Mouse (Mus musculus): Measurements from ENCODE around the gene Ros1. TPM values are rescaled to one million over a fixed set of nuclear protein-coding genes. Genes with fewer than 3 reads are reported as not detected.

The Ros1 gene
- polyA plus RNA-seq (2014; fragmentation: Nextera tagmentation; extraction: Ambion mirVana): 0.03 TPM in 1 of 2 replicates, not detected in the other

DNA sequence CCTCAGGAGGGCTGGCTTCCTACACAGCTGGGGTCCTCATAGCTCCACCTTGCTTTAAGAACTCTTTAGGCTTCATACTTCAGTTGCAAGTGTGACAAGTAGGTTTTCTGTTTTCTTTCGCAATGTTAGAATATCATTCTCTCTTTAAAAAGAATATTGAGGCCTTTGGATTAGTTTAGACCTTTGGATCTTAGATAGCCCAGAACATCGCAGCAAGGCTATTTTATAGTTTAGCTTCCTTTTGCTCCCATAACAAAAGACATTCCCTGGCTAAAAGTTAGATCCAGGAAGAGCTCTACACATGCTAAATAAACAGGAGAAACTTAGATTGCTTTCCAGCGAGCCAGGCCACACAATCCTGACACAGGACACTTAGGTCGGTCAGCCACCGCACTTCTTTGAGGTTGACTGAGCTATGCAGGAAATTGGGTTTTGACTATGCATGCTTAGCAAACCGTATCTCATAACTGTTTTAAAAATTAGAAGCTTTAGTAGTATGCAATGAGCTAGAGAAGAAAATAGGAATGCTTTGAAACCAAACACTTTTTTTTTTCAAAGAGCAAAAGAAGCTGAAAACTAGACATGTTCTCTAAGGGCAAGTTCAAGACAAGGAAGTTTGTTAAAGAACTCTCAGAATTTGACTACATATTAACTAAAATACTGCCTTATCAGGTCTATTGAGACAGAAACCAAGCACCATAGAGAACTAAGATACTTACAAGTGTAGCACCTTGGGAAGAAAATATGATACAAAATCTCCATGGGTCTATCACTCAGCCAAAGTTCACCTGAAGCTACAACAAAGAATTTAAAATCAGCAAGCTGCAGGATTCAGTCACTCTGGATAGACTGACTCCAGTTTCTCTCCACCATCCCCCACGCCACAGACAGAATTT, at the start of gene Ros1:
Gene Ros1 (minus strand): TSS at position 288 of the 896 bp plus-strand sequence.
- Histone ChIP-seq H3K4me1 (replicated peaks; ENCODE audit: control insufficient read depth, insufficient read depth, low read length) (no peaks in the 10 kb centered on the region), H3K36me3 (ENCODE audit: control insufficient read depth, insufficient read depth, low read length) (no peaks in the 10 kb centered on the region), H3K4me2 (replicated peaks; ENCODE audit: low read depth, low read length) (no peak within 1 kb of the TSS), H3K9ac (ENCODE audit: low read depth, low read length) (no peak within 1 kb of the TSS), H3K9me3 (ENCODE audit: control insufficient read depth, low read length) (no peaks in the 10 kb centered on the region), H3K4me3 (ENCODE audit: low read depth, low read length) (no peak within 1 kb of the TSS), H3K27ac (ENCODE audit: low read depth, low read length) (no peak within 1 kb of the TSS), H3K27me3 (ENCODE audit: control insufficient read depth, insufficient read depth, low read length) (no peaks in the 10 kb centered on the region)
- 84% methylated on average over 7 of the region's 7 CpGs for WGBS
- no peak for DNase-seq (ENCODE audit: low spot score)
- no peak for ATAC-seq (ENCODE audit: low FRiP score)

DNA sequence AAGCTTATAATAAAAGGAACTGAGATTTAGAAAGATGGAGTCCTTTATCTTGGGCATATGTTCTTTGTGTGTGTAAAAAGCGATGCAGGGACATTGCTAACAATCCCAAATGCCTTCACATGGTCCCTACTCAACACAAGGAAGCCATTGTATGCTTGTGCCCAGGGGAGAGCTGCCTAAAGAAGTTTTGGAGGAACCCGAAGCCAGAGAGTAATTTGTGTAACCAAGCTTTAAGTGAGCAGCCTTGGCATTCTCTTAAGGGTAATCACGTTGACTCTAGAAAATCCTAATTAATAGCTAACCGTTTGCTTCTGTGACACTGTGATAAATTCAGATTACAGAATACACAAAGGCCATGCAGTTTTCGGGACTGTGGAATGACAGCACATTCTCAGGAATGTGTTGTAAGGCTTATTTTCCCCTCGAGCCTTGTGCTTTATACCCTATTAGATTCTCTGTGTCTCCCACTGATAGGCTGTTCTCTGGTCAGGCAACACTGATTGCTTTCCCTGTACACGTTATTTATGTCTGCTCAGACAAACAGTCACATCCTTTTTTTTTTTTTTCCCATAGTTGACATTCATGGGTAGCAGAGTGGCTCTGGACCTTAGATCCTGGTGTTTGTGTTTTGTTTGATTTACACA, 47.8 kb upstream of the Ros1 start:
- no peaks in the 10 kb centered on the region for H3K36me3 ChIP-seq (ENCODE audit: control insufficient read depth, insufficient read depth, low read length)
- ATAC-seq (ENCODE audit: low FRiP score): no peak
- no peak overlapping the region for H3K27ac ChIP-seq (ENCODE audit: low read depth, low read length)
- no peaks in the 10 kb centered on the region for H3K27me3 ChIP-seq (ENCODE audit: control insufficient read depth, insufficient read depth, low read length)
- no peak overlapping the region for H3K9ac ChIP-seq (ENCODE audit: low read depth, low read length)
- no peaks in the 10 kb centered on the region for H3K9me3 ChIP-seq (ENCODE audit: control insufficient read depth, low read length)
- no peak overlapping the region for H3K4me3 ChIP-seq (ENCODE audit: low read depth, low read length)
- WGBS: 62% methylated on average over 7 of the region's 7 CpGs
- no peak for DNase-seq (ENCODE audit: low spot score)
- no peak overlapping the region for H3K4me2 ChIP-seq (replicated peaks; ENCODE audit: low read depth, low read length)
- no peaks in the 10 kb centered on the region for H3K4me1 ChIP-seq (replicated peaks; ENCODE audit: control insufficient read depth, insufficient read depth, low read length)

DNA sequence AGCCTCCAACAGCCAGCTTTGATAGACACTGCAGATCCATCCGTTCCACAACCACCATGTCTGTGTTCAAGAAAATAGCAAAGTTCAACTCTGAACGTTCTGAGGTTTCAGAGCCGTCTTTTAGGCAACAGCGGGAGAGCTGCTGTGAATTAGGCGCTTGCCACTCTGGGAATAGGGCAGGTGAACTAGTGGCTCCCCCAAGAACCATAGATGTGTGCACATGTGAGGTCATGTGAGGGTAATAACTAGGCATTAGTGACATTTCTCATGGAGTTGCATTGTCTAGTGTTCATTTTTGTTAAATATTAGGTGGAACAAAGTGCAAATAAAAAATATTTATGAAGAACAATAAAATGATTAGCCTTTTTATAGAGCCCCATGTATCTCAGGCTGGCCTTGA, 47.0 kb upstream of the Ros1 start:
- DNase-seq (ENCODE audit: low spot score): no peak
- Histone ChIP-seq H3K4me1 (replicated peaks; ENCODE audit: control insufficient read depth, insufficient read depth, low read length) (no peaks in the 10 kb centered on the region), H3K9ac (ENCODE audit: low read depth, low read length) (no peak overlapping the region), H3K27ac (ENCODE audit: low read depth, low read length) (no peak overlapping the region), H3K9me3 (ENCODE audit: control insufficient read depth, low read length) (no peaks in the 10 kb centered on the region), H3K4me3 (ENCODE audit: low read depth, low read length) (no peak overlapping the region), H3K36me3 (ENCODE audit: control insufficient read depth, insufficient read depth, low read length) (no peaks in the 10 kb centered on the region), H3K27me3 (ENCODE audit: control insufficient read depth, insufficient read depth, low read length) (no peaks in the 10 kb centered on the region), H3K4me2 (replicated peaks; ENCODE audit: low read depth, low read length) (no peak overlapping the region)
- ATAC-seq (ENCODE audit: low FRiP score): no peak
- 90% methylated on average over 5 of the region's 5 CpGs for WGBS

DNA sequence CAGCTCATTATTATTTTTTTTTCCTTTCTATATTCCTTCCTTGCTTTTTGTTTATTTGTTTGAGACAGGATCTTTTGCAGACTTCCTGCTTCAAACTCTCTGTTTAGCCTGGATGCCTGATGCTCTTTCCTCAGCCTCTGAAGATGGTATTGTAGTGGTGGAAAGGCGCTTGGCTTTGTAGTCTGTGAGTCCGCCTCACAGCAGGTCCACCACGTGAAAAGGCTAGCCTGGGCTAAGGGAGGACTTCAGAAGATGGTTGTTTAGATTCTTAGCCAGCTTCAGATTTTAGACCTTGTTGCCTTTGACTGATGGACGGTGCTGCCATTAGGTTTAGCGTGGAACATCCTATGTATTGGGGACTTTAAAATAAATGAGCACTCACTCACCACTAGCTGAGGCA, 40.4 kb upstream of the Ros1 start:
- H3K9me3 ChIP-seq (ENCODE audit: control insufficient read depth, low read length): no peaks in the 10 kb centered on the region
- no peak overlapping the region for H3K27ac ChIP-seq (ENCODE audit: low read depth, low read length)
- WGBS: 88% methylated on average over 5 of the region's 5 CpGs
- H3K27me3 ChIP-seq (ENCODE audit: control insufficient read depth, insufficient read depth, low read length): no peaks in the 10 kb centered on the region
- no peak for ATAC-seq (ENCODE audit: low FRiP score)
- DNase-seq (ENCODE audit: low spot score): no peak
- H3K9ac ChIP-seq (ENCODE audit: low read depth, low read length): no peak overlapping the region
- no peak overlapping the region for H3K4me3 ChIP-seq (ENCODE audit: low read depth, low read length)
- no peaks in the 10 kb centered on the region for H3K4me1 ChIP-seq (replicated peaks; ENCODE audit: control insufficient read depth, insufficient read depth, low read length)
- peak overlapping the region; percentile 83; the same call in 1 of the 2 replicates for H3K4me2 ChIP-seq (replicated peaks; ENCODE audit: low read depth, low read length)
- H3K36me3 ChIP-seq (ENCODE audit: control insufficient read depth, insufficient read depth, low read length): no peaks in the 10 kb centered on the region

DNA sequence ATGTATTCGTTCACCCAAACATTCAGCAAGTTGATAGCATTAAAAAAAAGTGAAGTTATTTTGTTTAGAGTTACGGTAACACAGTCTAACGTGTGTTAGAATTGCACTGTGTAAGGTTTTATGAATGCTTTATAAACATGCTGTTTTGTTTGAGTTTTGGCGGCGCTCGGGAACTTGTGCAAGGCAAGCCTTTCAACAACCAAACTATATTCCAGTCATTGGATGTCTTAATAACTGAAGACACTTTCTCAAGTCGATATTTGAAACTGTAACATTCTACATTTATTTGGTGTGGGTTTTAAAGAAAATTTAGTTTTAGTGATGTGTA, 39.6 kb upstream of the Ros1 start:
- peak; percentile 23 for DNase-seq (ENCODE audit: low spot score)
- no peaks in the 10 kb centered on the region for H3K9me3 ChIP-seq (ENCODE audit: control insufficient read depth, low read length)
- no peaks in the 10 kb centered on the region for H3K36me3 ChIP-seq (ENCODE audit: control insufficient read depth, insufficient read depth, low read length)
- no peak overlapping the region for H3K9ac ChIP-seq (ENCODE audit: low read depth, low read length)
- no peaks in the 10 kb centered on the region for H3K27me3 ChIP-seq (ENCODE audit: control insufficient read depth, insufficient read depth, low read length)
- H3K4me2 ChIP-seq (replicated peaks; ENCODE audit: low read depth, low read length): peak overlapping the region; percentile 83
- no peak for ATAC-seq (ENCODE audit: low FRiP score)
- H3K27ac ChIP-seq (ENCODE audit: low read depth, low read length): no peak overlapping the region
- peak overlapping the region; percentile 83 for H3K4me3 ChIP-seq (ENCODE audit: low read depth, low read length)
- WGBS: 20% methylated on average over 7 of the region's 7 CpGs
- H3K4me1 ChIP-seq (replicated peaks; ENCODE audit: control insufficient read depth, insufficient read depth, low read length): no peaks in the 10 kb centered on the region

DNA sequence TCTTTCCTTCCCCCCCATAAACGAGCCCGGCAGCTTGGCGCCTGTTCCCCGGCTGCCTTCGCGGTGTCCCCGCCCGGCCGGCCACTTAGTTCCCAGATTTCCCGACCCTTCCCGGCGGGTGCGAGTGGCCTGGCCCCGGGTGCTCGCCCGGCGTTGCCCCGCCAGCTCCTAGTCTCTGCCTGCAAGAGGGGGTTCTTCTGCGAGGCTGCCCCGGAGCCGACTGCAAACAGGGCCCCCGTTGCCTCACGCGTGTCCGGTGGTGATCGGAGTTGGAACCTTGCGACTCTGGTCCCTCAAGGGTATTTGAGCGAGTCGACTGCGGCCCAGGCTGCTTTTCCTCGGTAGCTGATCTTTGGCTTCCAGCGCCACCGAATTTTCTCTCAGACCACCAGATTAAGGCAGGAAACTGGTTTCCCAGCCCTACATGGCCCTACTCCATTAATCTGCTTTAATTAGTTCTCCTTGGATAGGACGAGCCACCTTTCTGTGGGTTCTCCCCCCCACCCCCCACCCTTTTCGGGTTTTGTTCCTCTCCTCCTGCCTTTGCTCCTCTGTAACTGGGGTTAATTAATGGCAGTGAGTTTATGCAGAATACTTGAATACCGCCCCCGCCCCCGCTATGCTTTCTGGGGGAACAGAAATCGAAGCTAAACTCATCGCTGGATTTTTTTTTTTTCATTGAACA, 39.1 kb upstream of the Ros1 start:
- under 1% methylated on average over 37 of the region's 40 CpGs for WGBS
- H3K9me3 ChIP-seq (ENCODE audit: control insufficient read depth, low read length): no peaks in the 10 kb centered on the region
- ATAC-seq (ENCODE audit: low FRiP score) (peak; percentile 76), DNase-seq (ENCODE audit: low spot score) (peak; percentile 66)
- H3K4me1 ChIP-seq (replicated peaks; ENCODE audit: control insufficient read depth, insufficient read depth, low read length): no peaks in the 10 kb centered on the region
- H3K27ac ChIP-seq (ENCODE audit: low read depth, low read length): peak overlapping the region; percentile 67
- H3K27me3 ChIP-seq (ENCODE audit: control insufficient read depth, insufficient read depth, low read length): no peaks in the 10 kb centered on the region
- no peaks in the 10 kb centered on the region for H3K36me3 ChIP-seq (ENCODE audit: control insufficient read depth, insufficient read depth, low read length)
- H3K4me3 ChIP-seq (ENCODE audit: low read depth, low read length): peak overlapping the region; percentile 83
- H3K9ac ChIP-seq (ENCODE audit: low read depth, low read length): peak overlapping the region; percentile 84
- H3K4me2 ChIP-seq (replicated peaks; ENCODE audit: low read depth, low read length): peak overlapping the region; percentile 83

DNA sequence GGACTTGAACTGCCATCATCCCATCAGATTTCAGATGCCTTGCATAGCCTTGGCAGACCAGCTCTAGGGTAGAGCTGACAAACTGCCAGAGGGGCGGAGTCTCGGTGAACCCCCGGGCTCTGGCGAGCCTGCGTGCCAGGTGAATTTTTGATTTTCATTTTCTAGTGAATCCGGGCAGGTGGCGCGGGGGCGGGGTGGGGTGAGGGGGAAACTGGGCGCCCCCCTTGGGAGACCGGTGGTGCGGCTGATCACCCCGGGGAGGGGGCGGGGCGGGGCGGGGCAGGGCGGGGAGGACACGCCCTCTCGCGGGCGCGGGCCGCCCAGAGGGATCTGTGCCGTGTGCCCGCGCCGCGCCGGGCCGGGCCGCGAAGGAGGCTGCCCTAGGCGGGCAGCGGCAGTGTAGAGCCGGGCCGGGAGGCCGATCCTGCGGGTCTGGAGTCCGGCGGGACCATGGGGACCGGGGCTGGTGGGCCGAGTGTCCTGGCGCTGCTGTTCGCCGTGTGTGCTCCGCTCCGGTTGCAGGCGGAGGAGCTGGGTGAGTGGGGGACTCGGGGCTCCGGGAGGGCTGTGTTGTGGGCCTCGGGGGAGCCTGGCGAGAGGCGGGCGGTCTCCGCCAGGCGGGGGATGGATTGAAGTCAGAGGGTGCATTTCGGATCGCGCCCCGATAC, 38.4 kb upstream of the Ros1 start, which contains the start of gene Dcbld1:
Gene Dcbld1 (plus strand): TSS at position 319 of the 668 bp plus-strand sequence.
- Histone ChIP-seq H3K9ac (ENCODE audit: low read depth, low read length) (peak within 1 kb of the TSS; percentile 84), H3K36me3 (ENCODE audit: control insufficient read depth, insufficient read depth, low read length) (no peaks in the 10 kb centered on the region), H3K4me1 (replicated peaks; ENCODE audit: control insufficient read depth, insufficient read depth, low read length) (no peaks in the 10 kb centered on the region), H3K9me3 (ENCODE audit: control insufficient read depth, low read length) (no peaks in the 10 kb centered on the region), H3K27me3 (ENCODE audit: control insufficient read depth, insufficient read depth, low read length) (no peaks in the 10 kb centered on the region), H3K4me2 (replicated peaks; ENCODE audit: low read depth, low read length) (peak within 1 kb of the TSS; percentile 83), H3K4me3 (ENCODE audit: low read depth, low read length) (peak within 1 kb of the TSS; percentile 83), H3K27ac (ENCODE audit: low read depth, low read length) (peak within 1 kb of the TSS; percentile 67)
- DNase-seq (ENCODE audit: low spot score): peak; percentile 79
- under 1% methylated on average over 47 of the region's 60 CpGs for WGBS
- peak; percentile 95 for ATAC-seq (ENCODE audit: low FRiP score)

Data from hindbrain, embryonic 11.5 days (tissue).